Mouse (Mus musculus): Measurements from ENCODE around the gene Faap20. TPM values are rescaled to one million over a fixed set of nuclear protein-coding genes. Genes with fewer than 3 reads are reported as not detected.

Gene Faap20
- polyA plus RNA-seq, 1 experiment from 2014 or later: 87.8 TPM

DNA sequence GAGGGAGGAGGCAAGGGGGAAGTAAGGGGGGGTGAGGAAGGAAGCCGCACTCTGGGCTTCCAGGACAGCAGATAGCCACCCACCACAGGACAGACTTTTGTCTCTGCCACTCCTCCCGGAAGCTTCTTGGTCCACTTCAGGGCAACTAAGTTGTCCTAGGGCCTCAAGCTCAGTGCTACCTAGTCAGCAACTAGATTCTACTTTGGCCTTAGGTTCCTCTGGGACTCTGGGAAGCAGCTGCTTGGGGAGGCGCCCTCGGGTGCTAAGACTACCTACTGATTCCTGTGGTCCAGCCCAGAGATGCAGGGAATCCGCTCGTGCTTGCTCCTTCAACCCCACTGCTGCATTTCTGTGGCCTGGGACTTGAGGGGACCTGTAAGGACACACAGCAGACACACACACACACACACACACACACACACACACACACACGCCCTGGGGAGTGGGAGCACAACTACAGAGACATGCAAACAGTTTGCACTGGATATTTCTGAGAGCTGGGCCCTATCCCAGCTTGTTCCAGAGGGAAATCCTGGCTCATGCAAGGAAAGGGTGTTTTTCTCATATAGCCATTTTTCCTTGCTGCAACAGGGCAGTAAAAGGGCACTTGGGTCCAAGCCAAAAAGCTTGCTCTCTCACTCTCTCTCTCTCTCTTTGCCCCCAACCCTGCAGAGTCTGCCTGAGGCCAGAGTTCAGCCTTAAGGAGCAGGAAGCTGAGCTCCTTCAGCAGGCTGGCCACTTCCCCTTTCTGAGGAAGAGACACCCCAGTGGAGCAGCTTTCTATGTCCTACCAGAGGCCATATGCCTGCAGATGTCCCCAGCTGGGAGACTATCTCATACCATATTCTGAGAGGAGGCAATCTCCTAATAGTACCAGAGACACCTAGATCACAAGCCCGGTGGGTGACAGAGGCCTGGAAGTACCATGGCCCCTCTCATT, 15.0 kb upstream of the Faap20 start:
- DNase-seq (ENCODE audit: low spot score) (peak; percentile 18), ATAC-seq (replicated peaks; ENCODE audit: insufficient number of reproducible peaks, low FRiP score, low TSS enrichment, low read depth) (0 out of 2 replicates have a peak, but pooled peaks have one; percentile 5)
- peak overlapping the region; percentile 19; the same call in 1 of the 2 replicates for H3K4me2 ChIP-seq (ENCODE audit: low read depth, low read length)
- H3K4me1 ChIP-seq (ENCODE audit: control insufficient read depth, insufficient read depth, low read length): peaks cover 24% of the 10 kb centered on the region
- peak overlapping the region; percentile 87 for H3K27ac ChIP-seq (replicated peaks; ENCODE audit: low read depth, low read length)
- H3K4me3 ChIP-seq (ENCODE audit: low read depth, low read length): no peak overlapping the region
- 53% methylated on average over 8 of the region's 8 CpGs for WGBS
- H3K9ac ChIP-seq (replicated peaks; ENCODE audit: low read length): peak overlapping the region; percentile 18
- no peaks in the 10 kb centered on the region for H3K27me3 ChIP-seq (ENCODE audit: control insufficient read depth, insufficient read depth, low read length)
- no peaks in the 10 kb centered on the region for H3K36me3 ChIP-seq (replicated peaks; ENCODE audit: control insufficient read depth, insufficient read depth, low read depth, low read length)
- H3K9me3 ChIP-seq (replicated peaks; ENCODE audit: control insufficient read depth, low read length): no peaks in the 10 kb centered on the region

DNA sequence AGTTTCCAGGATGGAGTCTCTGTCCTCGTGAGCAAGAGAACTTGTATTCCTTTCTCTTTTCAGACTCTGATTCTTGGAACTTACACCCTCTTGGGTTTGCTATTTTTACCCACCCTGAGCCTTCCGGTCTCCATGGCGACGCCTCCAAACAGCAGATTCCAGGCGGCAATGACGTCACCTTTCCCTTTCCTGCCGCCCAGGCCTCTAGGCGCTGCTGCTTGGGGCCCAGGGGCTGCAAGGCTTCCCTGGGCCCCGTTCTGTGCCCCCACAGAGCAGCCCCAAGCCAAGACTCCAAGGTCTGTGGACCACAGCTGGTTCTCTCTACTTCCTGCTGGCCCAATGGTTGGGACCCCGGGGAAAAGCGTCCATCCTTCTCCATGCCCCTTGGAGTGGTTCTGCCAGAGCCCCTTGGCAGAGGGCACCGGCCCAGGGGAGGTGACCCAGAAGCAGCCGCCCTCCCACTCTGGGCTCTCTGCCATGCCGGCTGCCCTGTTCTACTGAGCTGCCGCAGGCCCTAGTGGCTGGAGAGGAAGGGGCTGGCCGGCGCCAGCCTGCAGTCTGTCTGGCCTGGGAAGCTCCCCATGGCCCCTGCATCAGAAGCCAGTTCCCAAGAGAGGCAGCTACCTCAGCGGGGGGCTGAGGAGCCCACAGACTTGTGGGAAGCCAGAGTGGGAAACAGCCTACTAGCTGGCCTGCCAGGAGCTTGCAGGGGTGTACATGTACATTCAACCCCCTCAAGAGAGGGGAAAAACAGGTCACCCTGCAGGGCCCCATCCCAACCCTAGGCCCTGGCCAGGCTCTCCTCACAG, 14.1 kb upstream of the Faap20 start:
- Histone ChIP-seq H3K27ac (replicated peaks; ENCODE audit: low read depth, low read length) (peak overlapping the region; percentile 87), H3K4me2 (ENCODE audit: low read depth, low read length) (peak overlapping the region; percentile 21), H3K4me1 (ENCODE audit: control insufficient read depth, insufficient read depth, low read length) (peaks cover 24% of the 10 kb centered on the region), H3K27me3 (ENCODE audit: control insufficient read depth, insufficient read depth, low read length) (no peaks in the 10 kb centered on the region), H3K9ac (replicated peaks; ENCODE audit: low read length) (peak overlapping the region; percentile 60), H3K9me3 (replicated peaks; ENCODE audit: control insufficient read depth, low read length) (no peaks in the 10 kb centered on the region), H3K36me3 (replicated peaks; ENCODE audit: control insufficient read depth, insufficient read depth, low read depth, low read length) (no peaks in the 10 kb centered on the region), H3K4me3 (ENCODE audit: low read depth, low read length) (0 out of 2 replicates have a peak overlapping the region, but pooled peaks have one; percentile 6)
- ATAC-seq (replicated peaks; ENCODE audit: insufficient number of reproducible peaks, low FRiP score, low TSS enrichment, low read depth): peak; percentile 60
- 22% methylated on average over 18 of the region's 18 CpGs for WGBS
- DNase-seq (ENCODE audit: low spot score): peak; percentile 90

DNA sequence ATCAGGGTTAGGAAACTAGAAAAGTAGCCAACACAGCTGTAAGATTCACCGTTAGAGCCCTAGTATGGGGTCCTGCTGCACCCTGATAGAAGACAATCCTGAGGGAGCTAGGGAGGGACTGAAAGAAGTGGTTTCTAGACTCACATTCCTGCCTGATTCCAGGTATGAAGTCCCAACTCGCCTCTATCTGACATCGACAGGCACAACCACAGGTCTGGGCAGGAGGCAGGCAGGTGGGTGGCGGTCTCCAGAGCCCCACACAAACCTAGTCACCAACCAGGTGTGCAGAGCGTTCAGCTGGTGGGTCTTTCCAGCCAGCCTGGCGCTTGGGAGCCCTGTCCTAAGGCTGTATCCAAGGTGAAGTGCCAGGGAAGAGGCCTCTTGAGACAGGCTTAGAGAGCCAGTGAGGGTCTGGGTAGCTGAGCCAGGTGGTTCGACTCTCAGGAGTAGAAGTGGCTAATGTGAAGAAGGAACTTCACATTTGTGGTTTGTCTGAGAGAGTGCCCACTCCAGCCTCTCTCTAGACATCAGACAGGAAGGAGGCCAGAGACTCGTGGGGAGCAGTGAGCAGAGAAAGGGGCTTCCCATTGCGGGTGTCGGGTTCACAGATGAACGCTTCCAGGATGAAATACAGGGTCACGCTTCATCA, 12.7 kb upstream of the Faap20 start:
- Histone ChIP-seq H3K27me3 (ENCODE audit: control insufficient read depth, insufficient read depth, low read length) (no peaks in the 10 kb centered on the region), H3K4me2 (ENCODE audit: low read depth, low read length) (no peak overlapping the region), H3K9ac (replicated peaks; ENCODE audit: low read length) (no peak overlapping the region; the same call in 1 of the 2 replicates), H3K36me3 (replicated peaks; ENCODE audit: control insufficient read depth, insufficient read depth, low read depth, low read length) (no peaks in the 10 kb centered on the region), H3K4me3 (ENCODE audit: low read depth, low read length) (no peak overlapping the region), H3K9me3 (replicated peaks; ENCODE audit: control insufficient read depth, low read length) (no peaks in the 10 kb centered on the region), H3K4me1 (ENCODE audit: control insufficient read depth, insufficient read depth, low read length) (peaks cover 24% of the 10 kb centered on the region), H3K27ac (replicated peaks; ENCODE audit: low read depth, low read length) (no peak overlapping the region)
- ATAC-seq (replicated peaks; ENCODE audit: insufficient number of reproducible peaks, low FRiP score, low TSS enrichment, low read depth) (no peak), DNase-seq (ENCODE audit: low spot score) (no peak)
- WGBS: 78% methylated on average over 12 of the region's 12 CpGs

DNA sequence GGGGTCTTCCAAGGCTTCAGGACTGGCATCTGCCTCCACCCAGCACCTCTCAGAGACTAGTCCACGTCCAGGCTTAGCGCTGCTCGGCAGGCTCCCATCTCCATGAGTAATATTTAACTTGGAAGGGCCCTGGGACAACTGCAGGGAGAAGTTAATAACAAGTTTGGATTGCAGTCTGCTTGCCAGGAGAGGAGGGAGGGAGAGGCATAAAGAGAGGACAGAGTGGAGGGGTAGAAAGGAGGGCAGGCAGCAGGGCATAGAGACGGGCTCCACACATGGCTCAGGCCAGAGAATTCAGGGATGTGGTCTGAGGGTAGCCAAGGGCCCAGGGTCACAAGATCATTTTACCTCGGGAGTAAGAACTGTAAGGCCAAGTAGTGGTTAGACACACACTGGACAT, 11.3 kb upstream of the Faap20 start:
- no peaks in the 10 kb centered on the region for H3K27me3 ChIP-seq (ENCODE audit: control insufficient read depth, insufficient read depth, low read length)
- H3K4me1 ChIP-seq (ENCODE audit: control insufficient read depth, insufficient read depth, low read length): peaks cover 24% of the 10 kb centered on the region
- no peak overlapping the region for H3K27ac ChIP-seq (replicated peaks; ENCODE audit: low read depth, low read length)
- WGBS: 83% methylated on average over 5 of the region's 5 CpGs
- no peaks in the 10 kb centered on the region for H3K9me3 ChIP-seq (replicated peaks; ENCODE audit: control insufficient read depth, low read length)
- no peaks in the 10 kb centered on the region for H3K36me3 ChIP-seq (replicated peaks; ENCODE audit: control insufficient read depth, insufficient read depth, low read depth, low read length)
- no peak overlapping the region for H3K4me2 ChIP-seq (ENCODE audit: low read depth, low read length)
- DNase-seq (ENCODE audit: low spot score) (no peak), ATAC-seq (replicated peaks; ENCODE audit: insufficient number of reproducible peaks, low FRiP score, low TSS enrichment, low read depth) (no peak)
- H3K4me3 ChIP-seq (ENCODE audit: low read depth, low read length): no peak overlapping the region
- no peak overlapping the region for H3K9ac ChIP-seq (replicated peaks; ENCODE audit: low read length)

DNA sequence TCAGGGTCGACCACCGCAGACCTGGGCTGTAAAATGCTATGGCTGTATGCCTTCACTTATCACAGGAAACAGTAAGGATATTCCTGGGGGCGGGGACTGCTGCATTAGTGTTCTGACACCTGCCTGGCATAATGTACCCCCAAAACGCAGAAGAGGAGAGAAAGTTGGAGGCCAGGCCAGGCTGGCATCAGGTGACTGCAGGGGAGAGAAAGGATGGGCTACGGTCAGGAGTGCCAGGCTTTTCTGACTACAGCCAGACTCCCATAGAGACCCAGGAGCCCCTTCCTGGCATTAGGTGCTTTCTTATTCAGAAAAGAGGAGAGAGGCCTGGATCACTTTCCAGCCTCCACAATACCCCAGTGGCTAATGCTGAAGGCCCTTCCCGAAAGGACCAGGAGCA, 10.1 kb upstream of the Faap20 start:
- H3K36me3 ChIP-seq (replicated peaks; ENCODE audit: control insufficient read depth, insufficient read depth, low read depth, low read length): no peaks in the 10 kb centered on the region
- H3K27ac ChIP-seq (replicated peaks; ENCODE audit: low read depth, low read length): no peak overlapping the region
- 64% methylated on average over 6 of the region's 6 CpGs for WGBS
- no peak for ATAC-seq (replicated peaks; ENCODE audit: insufficient number of reproducible peaks, low FRiP score, low TSS enrichment, low read depth)
- peaks cover 15% of the 10 kb centered on the region for H3K4me1 ChIP-seq (ENCODE audit: control insufficient read depth, insufficient read depth, low read length)
- no peak for DNase-seq (ENCODE audit: low spot score)
- no peak overlapping the region for H3K9ac ChIP-seq (replicated peaks; ENCODE audit: low read length)
- no peaks in the 10 kb centered on the region for H3K27me3 ChIP-seq (ENCODE audit: control insufficient read depth, insufficient read depth, low read length)
- H3K4me2 ChIP-seq (ENCODE audit: low read depth, low read length): no peak overlapping the region
- no peaks in the 10 kb centered on the region for H3K9me3 ChIP-seq (replicated peaks; ENCODE audit: control insufficient read depth, low read length)
- no peak overlapping the region for H3K4me3 ChIP-seq (ENCODE audit: low read depth, low read length)

DNA sequence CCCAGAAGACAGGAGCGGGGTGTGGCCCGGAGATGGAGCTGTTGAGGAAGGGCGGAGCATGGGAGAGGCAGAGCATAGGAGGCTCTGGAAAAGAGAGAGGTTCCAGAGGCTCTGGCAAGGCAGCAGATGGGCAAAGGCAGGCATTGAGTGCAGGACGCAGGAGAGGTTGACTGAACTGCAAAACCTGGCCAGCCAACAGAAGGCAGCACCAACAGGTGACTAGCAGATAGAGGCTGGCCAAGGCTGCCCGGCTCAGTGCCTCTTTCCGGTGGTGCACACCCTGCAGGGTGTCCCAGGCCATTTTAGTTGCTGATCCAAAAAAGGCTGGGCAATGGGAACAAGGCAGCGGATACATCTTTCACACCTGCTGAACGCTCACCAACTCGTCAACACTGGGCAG, 7.8 kb upstream of the Faap20 start:
- H3K9me3 ChIP-seq (replicated peaks; ENCODE audit: control insufficient read depth, low read length): no peaks in the 10 kb centered on the region
- H3K4me2 ChIP-seq (ENCODE audit: low read depth, low read length): no peak overlapping the region
- no peak overlapping the region for H3K27ac ChIP-seq (replicated peaks; ENCODE audit: low read depth, low read length)
- 78% methylated on average over 9 of the region's 9 CpGs for WGBS
- no peak for DNase-seq (ENCODE audit: low spot score)
- no peaks in the 10 kb centered on the region for H3K4me1 ChIP-seq (ENCODE audit: control insufficient read depth, insufficient read depth, low read length)
- H3K27me3 ChIP-seq (ENCODE audit: control insufficient read depth, insufficient read depth, low read length): no peaks in the 10 kb centered on the region
- H3K36me3 ChIP-seq (replicated peaks; ENCODE audit: control insufficient read depth, insufficient read depth, low read depth, low read length): no peaks in the 10 kb centered on the region
- H3K4me3 ChIP-seq (ENCODE audit: low read depth, low read length): no peak overlapping the region
- H3K9ac ChIP-seq (replicated peaks; ENCODE audit: low read length): no peak overlapping the region
- no peak for ATAC-seq (replicated peaks; ENCODE audit: insufficient number of reproducible peaks, low FRiP score, low TSS enrichment, low read depth)

DNA sequence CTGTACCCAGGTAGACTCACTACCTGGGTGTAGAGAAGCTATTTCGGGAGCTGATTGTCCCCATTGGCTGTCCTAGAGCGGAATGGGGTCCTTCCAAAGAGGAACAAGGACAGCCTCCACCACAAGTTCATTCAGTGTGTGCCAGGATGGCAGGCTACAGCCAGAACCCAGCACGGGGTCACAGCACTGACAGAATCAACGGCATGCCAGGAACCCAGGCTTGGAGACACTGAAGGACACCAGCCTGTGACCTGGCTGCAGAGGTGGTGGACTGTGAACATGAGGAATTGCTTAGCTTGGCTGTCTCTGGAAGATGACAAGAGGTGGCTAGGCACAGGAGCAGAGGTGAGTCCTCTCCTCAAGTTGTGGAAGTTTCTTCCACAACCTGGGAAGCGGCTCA, 7.3 kb upstream of the Faap20 start:
- Histone ChIP-seq H3K9ac (replicated peaks; ENCODE audit: low read length) (no peak overlapping the region), H3K4me2 (ENCODE audit: low read depth, low read length) (no peak overlapping the region), H3K9me3 (replicated peaks; ENCODE audit: control insufficient read depth, low read length) (no peaks in the 10 kb centered on the region), H3K4me3 (ENCODE audit: low read depth, low read length) (no peak overlapping the region), H3K27ac (replicated peaks; ENCODE audit: low read depth, low read length) (no peak overlapping the region), H3K36me3 (replicated peaks; ENCODE audit: control insufficient read depth, insufficient read depth, low read depth, low read length) (no peaks in the 10 kb centered on the region), H3K4me1 (ENCODE audit: control insufficient read depth, insufficient read depth, low read length) (no peaks in the 10 kb centered on the region), H3K27me3 (ENCODE audit: control insufficient read depth, insufficient read depth, low read length) (no peaks in the 10 kb centered on the region)
- WGBS: 85% methylated on average over 5 of the region's 5 CpGs
- DNase-seq (ENCODE audit: low spot score): no peak
- no peak for ATAC-seq (replicated peaks; ENCODE audit: insufficient number of reproducible peaks, low FRiP score, low TSS enrichment, low read depth)
